Mouse (Mus musculus) heart, postnatal 0 days (tissue): ENCODE results near the gene Tex14.

Experiments
- CTCF ChIP-seq: IDR thresholded peaks from 2 replicates; pipeline ENCODE4 v1.5.1; 2016; ENCODE audit warnings: antibody characterized with exemption, control low read depth, low read depth
- EP300 ChIP-seq: IDR thresholded peaks from 2 replicates; pipeline ENCODE4 v1.6.1; 2016; ENCODE audit warnings: antibody characterized with exemption, low read depth

DNA sequence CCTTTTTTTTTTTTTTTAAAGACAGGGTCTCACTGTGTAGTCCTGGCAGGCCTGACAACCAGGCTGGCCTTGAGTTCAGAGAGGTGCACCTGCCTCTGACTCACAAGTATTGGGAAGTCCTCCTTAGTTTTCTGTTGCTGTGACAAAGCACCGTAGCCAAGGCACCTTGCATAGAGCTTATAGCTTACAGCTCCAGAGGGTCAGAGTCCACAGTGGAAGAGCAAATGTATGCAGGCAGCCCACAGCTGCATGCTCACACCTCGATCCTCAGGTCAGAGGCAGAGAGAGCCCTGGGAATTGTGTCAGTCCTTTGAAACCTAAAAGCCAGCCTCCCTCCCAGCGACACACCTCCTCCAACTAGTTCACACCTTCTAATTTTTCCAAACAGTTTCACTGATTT, 101.6 kb downstream of the Tex14 start:
- no peak for TF ChIP-seq EP300
- no peak for TF ChIP-seq CTCF
